Mouse (Mus musculus) T-cell, adult 2 months (primary cell): ENCODE measurements around the gene Gm45208.
A peak's percentile ranks its signal among the peaks of the same experiment; 100 is the strongest.

Experiments
- DNase-seq: peaks from one replicate; pipeline ENCODE4 v3.0.0; 2022; ENCODE audit warnings: low spot score

The Gm45208 gene

GRCm38 (mm10) chrX:7775501-7776205 is 53.6 kb downstream of the Gm45208 start:
- no peak for DNase-seq

DNA sequence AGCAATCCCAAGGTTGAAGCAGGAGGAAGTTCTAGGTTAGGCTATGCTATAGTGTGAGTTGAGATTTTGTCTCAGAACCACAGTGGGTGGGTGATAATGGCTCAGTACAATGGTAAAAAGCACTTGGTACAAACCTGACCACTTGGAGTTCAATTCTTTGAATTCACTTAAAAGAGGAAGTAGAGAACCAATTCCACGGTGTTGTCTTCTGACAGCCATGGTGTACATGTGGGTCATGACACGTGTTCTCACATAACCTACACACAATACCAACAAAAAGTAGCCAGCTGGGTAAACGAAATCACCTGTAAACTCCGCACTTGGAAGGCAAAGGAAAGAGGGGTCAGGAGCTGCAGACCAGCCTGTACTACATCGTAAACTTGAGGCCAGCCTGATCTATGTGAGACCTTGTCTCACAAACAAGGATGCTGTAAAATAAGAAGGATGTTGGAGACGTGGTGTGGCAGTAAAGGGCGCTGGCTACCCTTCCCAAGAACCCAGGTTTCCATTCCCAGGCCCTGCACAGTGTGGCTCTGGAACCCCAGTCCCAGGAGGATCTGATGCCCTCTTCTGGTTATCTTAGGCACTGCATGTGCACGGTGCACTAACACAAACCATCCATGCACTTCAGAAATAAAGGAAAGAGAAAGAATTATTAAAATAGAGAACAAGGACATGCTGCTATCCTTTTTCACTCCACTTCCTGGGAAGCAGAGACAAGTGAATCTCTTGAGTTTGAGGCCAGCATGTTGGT is 54.5 kb downstream of the Gm45208 start:
- peak; percentile 24 for DNase-seq

- DNase-seq: no peak
Observed at GRCm38 (mm10) chrX:7778450-7779244, 56.6 kb downstream of the Gm45208 start.

- no peak for DNase-seq
Observed at GRCm38 (mm10) chrX:7779294-7779693, 57.2 kb downstream of the Gm45208 start.
